Mouse (Mus musculus) cerebellum, adult 18-20 months (tissue): ENCODE measurements at regions not wholly inside any gene's neighbourhood (a gene's known extent, or its start where the extent isn't known, plus 50 kb on each side); places are given as distances from the start of the nearest gene placed in this dataset.

ENCODE experiments used
- DNase-seq, 2 experiments: peaks; one replicate each; pipeline ENCODE4 v3.0.0; 2021

DNA sequence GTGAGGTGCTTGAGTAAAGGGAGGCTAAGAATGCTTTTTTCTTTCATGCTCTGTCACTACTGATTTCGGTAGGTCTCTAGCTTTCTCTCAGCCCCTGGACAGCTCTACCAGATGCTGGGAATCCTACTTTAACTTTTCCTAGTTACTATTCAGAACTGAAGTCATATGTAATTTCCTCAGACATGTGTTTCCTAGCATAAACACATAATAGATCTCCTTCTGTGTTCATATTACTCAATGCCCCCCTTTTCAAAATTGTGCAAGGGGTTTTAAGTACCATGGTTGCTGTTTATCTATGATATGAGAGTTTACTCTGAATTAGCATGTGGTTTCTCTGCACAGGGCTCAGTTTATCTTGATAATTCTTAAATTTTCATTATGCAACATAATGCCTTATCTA lies 1472.5 kb downstream of the Olfm4 start:
- no peak for DNase-seq

DNA sequence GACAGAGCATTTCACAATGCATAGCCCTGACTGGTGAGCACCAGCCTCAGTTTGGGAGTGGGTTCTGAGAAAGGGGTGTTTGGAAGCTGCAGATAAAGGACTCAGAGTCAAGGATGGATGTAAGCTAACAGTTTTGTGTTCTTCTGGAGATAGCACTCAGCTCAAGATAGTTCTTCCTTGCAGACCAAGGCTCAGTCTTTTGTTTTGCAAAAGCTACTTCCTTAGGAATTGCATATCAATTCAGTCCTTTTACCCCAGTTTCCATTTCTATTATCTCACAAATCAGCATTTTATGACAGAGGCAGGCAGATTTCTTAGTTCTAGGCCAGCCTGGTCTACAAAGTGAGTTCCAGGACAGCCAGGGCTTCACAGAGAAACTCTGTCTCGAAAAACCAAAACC lies 1495.4 kb downstream of the Olfm4 start:
- DNase-seq: no peak

- peak; percentile 39 to 51 for DNase-seq
These were observed 1499.7 kb downstream of the Olfm4 start for GRCm38 (mm10) chr14:81483594-81483993.

GRCm38 (mm10) chr14:81508934-81509333 lies 1525.1 kb downstream of the Olfm4 start:
- no peak for DNase-seq
